Mouse (Mus musculus): ENCODE results near the gene Hook2. TPM values are rescaled to one million over a fixed set of nuclear protein-coding genes. Genes with fewer than 3 reads are reported as not detected.

Gene Hook2
- total and polyA plus RNA-seq, 3 experiments: 2.0 to 2.4 (median 2.0) TPM

- peaks cover 7% of the 10 kb centered on the region for H3K4me1 ChIP-seq (ENCODE audit: control insufficient read depth, insufficient read depth, low read length)
Measured at GRCm38 (mm10) chr8:85036381-85036717, 45.9 kb downstream of the Hook2 start.

GRCm38 (mm10) chr8:85036718-85037365, 46.4 kb downstream of the Hook2 start, which contains the start of gene Tnpo2:
Gene Tnpo2 (plus strand): TSS chr8:85036915.
- Histone ChIP-seq H3K9ac (ENCODE audit: low read depth, low read length) (peak within 1 kb of the TSS; percentile 94), H3K27ac (peak within 1 kb of the TSS; percentile 96), H3K79me2 (replicated peaks; ENCODE audit: control insufficient read depth, insufficient read depth, low read length) (peaks cover 5% of the 10 kb centered on the region), H3K4me1 (ENCODE audit: control insufficient read depth, insufficient read depth, low read length) (peaks cover 7% of the 10 kb centered on the region), H3K4me3 (peak within 1 kb of the TSS; percentile 76), H3K36me3 (ENCODE audit: control insufficient read depth, insufficient read depth, low read length) (peaks cover 9% of the 10 kb centered on the region), H3K27me3 (ENCODE audit: control insufficient read depth, insufficient read depth, low read length) (no peaks in the 10 kb centered on the region)
- TF ChIP-seq EP300 (IDR thresholded peaks at IDR 0.05; ENCODE audit: insufficient read depth, low read depth, low read length) (peak; percentile 64; the same call in 1 of the 2 replicates), POLR2A (IDR thresholded peaks at IDR 0.05; ENCODE audit: insufficient read depth, low read depth, low read length) (no peak; the same call in 1 of the 2 replicates)
- under 1% methylated on average over 59 of the region's 59 CpGs for WGBS
- peak; percentile 87 to 92 for DNase-seq
- intact Hi-C loops (cut with DNase I): loop anchor here (5.0 kb wide), 1 partner anchor 35 kb away; the partner anchor contains the start of gene Dhps

More at GRCm38 (mm10) chr8:85036381-85036717, 45.9 kb downstream of the Hook2 start:
- H3K36me3 ChIP-seq (ENCODE audit: control insufficient read depth, insufficient read depth, low read length): peaks cover 9% of the 10 kb centered on the region
- TF ChIP-seq EP300 (IDR thresholded peaks at IDR 0.05; ENCODE audit: insufficient read depth, low read depth, low read length) (no peak), POLR2A (IDR thresholded peaks at IDR 0.05; ENCODE audit: insufficient read depth, low read depth, low read length) (peak; percentile 79; the same call in 1 of the 2 replicates)
- peak overlapping the region; percentile 76 for H3K4me3 ChIP-seq
- H3K9ac ChIP-seq (ENCODE audit: low read depth, low read length): peak overlapping the region; percentile 83
- under 1% methylated on average over 9 of the region's 9 CpGs for WGBS
- peaks cover 5% of the 10 kb centered on the region for H3K79me2 ChIP-seq (replicated peaks; ENCODE audit: control insufficient read depth, insufficient read depth, low read length)
- intact Hi-C loops (cut with DNase I): loop anchor here (5.0 kb wide), 1 partner anchor 36 kb away; the partner anchor contains the start of gene Dhps
- H3K27ac ChIP-seq: peak overlapping the region; percentile 96
- H3K27me3 ChIP-seq (ENCODE audit: control insufficient read depth, insufficient read depth, low read length): no peaks in the 10 kb centered on the region
- no peak for DNase-seq

- Histone ChIP-seq H3K9ac (ENCODE audit: low read depth, low read length) (peak overlapping the region; percentile 94), H3K4me3 (peak overlapping the region; percentile 76), H3K27me3 (ENCODE audit: control insufficient read depth, insufficient read depth, low read length) (no peaks in the 10 kb centered on the region), H3K79me2 (replicated peaks; ENCODE audit: control insufficient read depth, insufficient read depth, low read length) (peaks cover 5% of the 10 kb centered on the region), H3K4me1 (ENCODE audit: control insufficient read depth, insufficient read depth, low read length) (peaks cover 7% of the 10 kb centered on the region), H3K27ac (peak overlapping the region; percentile 96), H3K36me3 (ENCODE audit: control insufficient read depth, insufficient read depth, low read length) (peaks cover 5% of the 10 kb centered on the region)
- intact Hi-C loops (cut with DNase I): loop anchor here (5.0 kb wide), 1 partner anchor 35 kb away; the partner anchor contains the start of gene Dhps
- WGBS: 1% methylated on average over 14 of the region's 14 CpGs
- no peak for TF ChIP-seq CTCF (IDR thresholded peaks at IDR 0.05)
- TF ChIP-seq EP300 (IDR thresholded peaks at IDR 0.05; ENCODE audit: insufficient read depth, low read depth, low read length): no peak
- TF ChIP-seq POLR2A (IDR thresholded peaks at IDR 0.05; ENCODE audit: insufficient read depth, low read depth, low read length): no peak
- DNase-seq: no peak
Measured at GRCm38 (mm10) chr8:85037366-85037680, 46.9 kb downstream of the Hook2 start.

GRCm38 (mm10) chr8:85037681-85038531, 47.5 kb downstream of the Hook2 start:
- H3K9ac ChIP-seq (ENCODE audit: low read depth, low read length): peak overlapping the region; percentile 94
- peaks cover under 1% of the 10 kb centered on the region; the same call in 1 of the 2 replicates for H3K36me3 ChIP-seq (ENCODE audit: control insufficient read depth, insufficient read depth, low read length)
- WGBS: under 1% methylated on average over 57 of the region's 57 CpGs
- TF ChIP-seq EP300 (IDR thresholded peaks at IDR 0.05; ENCODE audit: insufficient read depth, low read depth, low read length) (no peak), POLR2A (IDR thresholded peaks at IDR 0.05; ENCODE audit: insufficient read depth, low read depth, low read length) (no peak), CTCF (IDR thresholded peaks at IDR 0.05) (no peak)
- intact Hi-C loops (cut with DNase I): loop anchor here (5.0 kb wide), 1 partner anchor 34 kb away; the partner anchor contains the start of gene Dhps
- no peaks in the 10 kb centered on the region for H3K27me3 ChIP-seq (ENCODE audit: control insufficient read depth, insufficient read depth, low read length)
- peak overlapping the region; percentile 76 for H3K4me3 ChIP-seq
- peaks cover 5% of the 10 kb centered on the region for H3K79me2 ChIP-seq (replicated peaks; ENCODE audit: control insufficient read depth, insufficient read depth, low read length)
- peak overlapping the region; percentile 96 for H3K27ac ChIP-seq
- H3K4me1 ChIP-seq (ENCODE audit: control insufficient read depth, insufficient read depth, low read length): peaks cover 6% of the 10 kb centered on the region
- DNase-seq: peak; percentile 68 to 71

- Histone ChIP-seq H3K4me1 (ENCODE audit: control insufficient read depth, insufficient read depth, low read length) (no peaks in the 10 kb centered on the region; the same call in 1 of the 2 replicates), H3K36me3 (ENCODE audit: control insufficient read depth, insufficient read depth, low read length) (no peaks in the 10 kb centered on the region), H3K27me3 (ENCODE audit: control insufficient read depth, insufficient read depth, low read length) (no peaks in the 10 kb centered on the region), H3K79me2 (replicated peaks; ENCODE audit: control insufficient read depth, insufficient read depth, low read length) (peaks cover 5% of the 10 kb centered on the region), H3K27ac (no peak overlapping the region), H3K4me3 (no peak overlapping the region), H3K9ac (ENCODE audit: low read depth, low read length) (no peak overlapping the region)
- DNase-seq: no peak
- intact Hi-C loops (cut with DNase I): no loop called here
- no peak for TF ChIP-seq CTCF (IDR thresholded peaks at IDR 0.05)
- TF ChIP-seq POLR2A (IDR thresholded peaks at IDR 0.05; ENCODE audit: insufficient read depth, low read depth, low read length): no peak
- TF ChIP-seq EP300 (IDR thresholded peaks at IDR 0.05; ENCODE audit: insufficient read depth, low read depth, low read length): no peak
- 95% methylated on average over 6 of the region's 6 CpGs for WGBS
Measured at GRCm38 (mm10) chr8:85043619-85044018, 53.2 kb downstream of the Hook2 start.

Other genes starting within 250 kb of the Hook2 start
- 100 to 1,000 TPM; 274 to 297 TPM for gene Nfix, start 190.3 kb upstream of the Hook2 start, total RNA-seq (2021)
- 49.0 and 68.7 TPM in 2 replicates for gene Nfix, start 190.3 kb upstream of the Hook2 start, polyA plus RNA-seq (2012; rRNA removed)
- 10 to 100 TPM; 11.2 to 12.3 TPM for gene Dand5, start 167.8 kb upstream of the Hook2 start, total RNA-seq (2021)
- gene Dand5, start 167.8 kb upstream of the Hook2 start, polyA plus RNA-seq (2012; rRNA removed): 6.1 and 7.6 TPM in 2 replicates
- 10 to 100 TPM; 27.4 to 29.7 TPM for gene Gadd45gip1, start 159.1 kb upstream of the Hook2 start, total RNA-seq (2021)
- gene Gadd45gip1, start 159.1 kb upstream of the Hook2 start, polyA plus RNA-seq (2012; rRNA removed): 13.4 and 21.2 TPM in 2 replicates
- 10 to 100 TPM; 85.1 to 87.6 TPM for gene Rad23a, start 149.9 kb upstream of the Hook2 start, total RNA-seq (2021)
- 77.3 and 101 TPM in 2 replicates for gene Rad23a, start 149.9 kb upstream of the Hook2 start, polyA plus RNA-seq (2012; rRNA removed)
- gene Calr, start 143.7 kb upstream of the Hook2 start, total RNA-seq (2021): 100 to 1,000 TPM; 352 to 416 TPM
- gene Calr, start 143.7 kb upstream of the Hook2 start, polyA plus RNA-seq (2012; rRNA removed): 154 and 269 TPM in 2 replicates
- 10 to 100 TPM; 21.8 to 24.5 TPM for gene Farsa, start 133.6 kb upstream of the Hook2 start, total RNA-seq (2021)
- 32.5 and 41.4 TPM in 2 replicates for gene Farsa, start 133.6 kb upstream of the Hook2 start, polyA plus RNA-seq (2012; rRNA removed)
- 1 to 10 TPM; 2.6 to 4.3 TPM for gene Syce2, start 118.5 kb upstream of the Hook2 start, total RNA-seq (2021)
- gene Syce2, start 118.5 kb upstream of the Hook2 start, polyA plus RNA-seq (2012; rRNA removed): 0.33 and 0.64 TPM in 2 replicates
- 10 to 100 TPM; 71.5 to 89.9 TPM for gene Gcdh, start 96.7 kb upstream of the Hook2 start, total RNA-seq (2021)
- gene Gcdh, start 96.7 kb upstream of the Hook2 start, polyA plus RNA-seq (2012; rRNA removed): 134 and 148 TPM in 2 replicates
- under 1 TPM in 1 of 2 experiments, not detected in 1; 0.16 TPM for gene Klf1, start 88.7 kb upstream of the Hook2 start, total RNA-seq (2021)
- gene Klf1, start 88.7 kb upstream of the Hook2 start, polyA plus RNA-seq (2012; rRNA removed): 0.08 and 0.23 TPM in 2 replicates
- gene Dnase2a, start 82.0 kb upstream of the Hook2 start, total RNA-seq (2021): 1 to 10 TPM; 6.5 to 9.6 TPM
- gene Dnase2a, start 82.0 kb upstream of the Hook2 start, polyA plus RNA-seq (2012; rRNA removed): 9.2 and 10.9 TPM in 2 replicates
- gene Mast1, start 53.2 kb upstream of the Hook2 start, total RNA-seq (2021): under 1 TPM; 0.07 to 0.10 TPM
- gene Mast1, start 53.2 kb upstream of the Hook2 start, polyA plus RNA-seq (2012; rRNA removed): 0.16 and 0.18 TPM in 2 replicates
- not detected for gene Rtbdn, start 43.6 kb upstream of the Hook2 start, total RNA-seq (2021)
- not detected in 2 replicates for gene Rtbdn, start 43.6 kb upstream of the Hook2 start, polyA plus RNA-seq (2012; rRNA removed)
- gene Gm49661, start 21.2 kb upstream of the Hook2 start, total RNA-seq (2021): 1 to 10 TPM; 1.3 to 2.1 TPM
- not detected in 2 replicates for gene Gm49661, start 21.2 kb upstream of the Hook2 start, polyA plus RNA-seq (2012; rRNA removed)
- 100 to 1,000 TPM; 591 to 662 TPM for gene Prdx2, start 21.0 kb upstream of the Hook2 start, total RNA-seq (2021)
- gene Prdx2, start 21.0 kb upstream of the Hook2 start, polyA plus RNA-seq (2012; rRNA removed): 464 and 584 TPM in 2 replicates
- gene Rnaseh2a, start 20.8 kb upstream of the Hook2 start, total RNA-seq (2021): 10 to 100 TPM; 38.1 to 50.5 TPM
- 33.7 and 46.3 TPM in 2 replicates for gene Rnaseh2a, start 20.8 kb upstream of the Hook2 start, polyA plus RNA-seq (2012; rRNA removed)
- 10 to 100 TPM; 10.4 to 19.0 TPM for gene Junb, start 11.9 kb upstream of the Hook2 start, total RNA-seq (2021)
- gene Junb, start 11.9 kb upstream of the Hook2 start, polyA plus RNA-seq (2012; rRNA removed): 13.1 and 17.3 TPM in 2 replicates
- not detected for gene Best2, start 23.9 kb downstream of the Hook2 start, total RNA-seq (2021)
- gene Best2, start 23.9 kb downstream of the Hook2 start, polyA plus RNA-seq (2012; rRNA removed): not detected in 2 replicates
- 10 to 100 TPM; 58.5 to 71.8 TPM for gene Asna1, start 34.7 kb downstream of the Hook2 start, total RNA-seq (2021)
- 104 and 133 TPM in 2 replicates for gene Asna1, start 34.7 kb downstream of the Hook2 start, polyA plus RNA-seq (2012; rRNA removed)
- gene Trir, start 36.2 kb downstream of the Hook2 start, total RNA-seq (2021): 10 to 100 TPM; 81.5 to 94.1 TPM
- gene Trir, start 36.2 kb downstream of the Hook2 start, polyA plus RNA-seq (2012; rRNA removed): 47.2 and 54.3 TPM in 2 replicates
- 10 to 100 TPM; 26.8 to 28.4 TPM for gene Tnpo2, start 46.3 kb downstream of the Hook2 start, total RNA-seq (2021)
- 26.8 and 34.8 TPM in 2 replicates for gene Tnpo2, start 46.3 kb downstream of the Hook2 start, polyA plus RNA-seq (2012; rRNA removed)
- gene Fbxw9, start 69.5 kb downstream of the Hook2 start, total RNA-seq (2021): 1 to 10 TPM; 2.4 to 2.5 TPM
- 9.3 and 10.5 TPM in 2 replicates for gene Fbxw9, start 69.5 kb downstream of the Hook2 start, polyA plus RNA-seq (2012; rRNA removed)
- gene Gm5741, start 77.4 kb downstream of the Hook2 start, total RNA-seq (2021): not detected
- gene Gm5741, start 77.4 kb downstream of the Hook2 start, polyA plus RNA-seq (2012; rRNA removed): not detected in 2 replicates
- gene Dhps, start 81.2 kb downstream of the Hook2 start, total RNA-seq (2021): 10 to 100 TPM; 26.1 to 29.4 TPM
- gene Dhps, start 81.2 kb downstream of the Hook2 start, polyA plus RNA-seq (2012; rRNA removed): 31.5 and 33.2 TPM in 2 replicates
- 10 to 100 TPM; 39.0 to 41.4 TPM for gene Wdr83os, start 90.1 kb downstream of the Hook2 start, total RNA-seq (2021)
- 99.3 and 108 TPM in 2 replicates for gene Wdr83os, start 90.1 kb downstream of the Hook2 start, polyA plus RNA-seq (2012; rRNA removed)
- gene Wdr83, start 90.7 kb downstream of the Hook2 start, total RNA-seq (2021): 10 to 100 TPM; 29.4 to 30.2 TPM
- gene Wdr83, start 90.7 kb downstream of the Hook2 start, polyA plus RNA-seq (2012; rRNA removed): 39.2 and 44.2 TPM in 2 replicates
- 10 to 100 TPM; 25.4 to 26.8 TPM for gene Man2b1, start 92.7 kb downstream of the Hook2 start, total RNA-seq (2021)
- 37.3 and 42.3 TPM in 2 replicates for gene Man2b1, start 92.7 kb downstream of the Hook2 start, polyA plus RNA-seq (2012; rRNA removed)
- 1 to 10 TPM; 1.6 to 2.6 TPM for gene Zfp791, start 132.5 kb downstream of the Hook2 start, total RNA-seq (2021)
- 1.00 and 1.2 TPM in 2 replicates for gene Zfp791, start 132.5 kb downstream of the Hook2 start, polyA plus RNA-seq (2012; rRNA removed)
- not detected for gene Cks1brt, start 161.3 kb downstream of the Hook2 start, total RNA-seq (2021)
- not detected in 2 replicates for gene Cks1brt, start 161.3 kb downstream of the Hook2 start, polyA plus RNA-seq (2012; rRNA removed)
- gene Olfr371, start 235.4 kb downstream of the Hook2 start, total RNA-seq (2021): not detected
- not detected in 2 replicates for gene Olfr371, start 235.4 kb downstream of the Hook2 start, polyA plus RNA-seq (2012; rRNA removed)

All from heart, adult 2 months (tissue).